Mouse (Mus musculus): ENCODE measurements around the gene Gm9774.

GRCm38 (mm10) chr3:92407691-92408090 is 21.5 kb downstream of the Gm9774 start, which contains the start of gene Sprr2i:
- TF ChIP-seq CTCF (IDR thresholded peaks at IDR 0.05; ENCODE audit: low read depth) (no peak), EP300 (optimal IDR thresholded peaks at IDR 0.05) (no peak)

All from stomach, postnatal 0 days (tissue).